ENCODE assay signal across 8 mouse cellular contexts in genomic region chr3:35318348-35318747, GRCm38 (mm10).
A peak's percentile ranks its signal among the peaks of the same experiment; 100 is the strongest.
DNase-seq lines count a peak whose midpoint lies in the region; ATAC-seq lines count a peak whose summit lies in the region.

No protein-coding gene starts in this region.

- peak; percentile 51; the same call in 1 of the 2 replicates for ATAC-seq in kidney, embryonic 14.5 days (ENCODE audit: low FRiP score, low TSS enrichment)
- ATAC-seq in embryonic facial prominence, embryonic 12.5 days (ENCODE audit: insufficient number of reproducible peaks, insufficient read depth, low FRiP score, low TSS enrichment) = peak; percentile 73

- H3K27ac ChIP-seq in kidney, embryonic 14.5 days (ENCODE audit: low read depth, low read length) = no peak overlapping the region
- H3K27ac ChIP-seq in embryonic facial prominence, embryonic 12.5 days = no peak overlapping the region

- no peak overlapping the region for H3K4me3 ChIP-seq in kidney, embryonic 14.5 days (ENCODE audit: low read length)
- H3K4me3 ChIP-seq in embryonic facial prominence, embryonic 12.5 days = no peak overlapping the region

- no peaks in the 10 kb centered on the region for H3K4me1 ChIP-seq in kidney, embryonic 14.5 days (ENCODE audit: control insufficient read depth, insufficient read depth, low read length)
- peaks cover 13% of the 10 kb centered on the region for H3K4me1 ChIP-seq in embryonic facial prominence, embryonic 12.5 days

- no peak for DNase-seq in kidney, postnatal 14 days
- DNase-seq in CD4-positive helper T cell, adult 2 months (ENCODE audit: low read depth, low spot score) = peak; percentile 87
- DNase-seq in naive thymus-derived CD4-positive, alpha-beta T cell, adult 2 months (ENCODE audit: low read depth) = peak; percentile 88
- no peak for DNase-seq in layer of hippocampus, adult 18-20 months (ENCODE audit: low spot score in 2 of 2)
- DNase-seq in frontal cortex, postnatal 25 days (ENCODE audit: low spot score in 2 of 2) = no peak
- no peak for DNase-seq in gastrocnemius, postnatal 36 days

- H3K36me3 ChIP-seq in kidney, embryonic 14.5 days (ENCODE audit: control insufficient read depth, insufficient read depth, low read length) = no peaks in the 10 kb centered on the region
- H3K36me3 ChIP-seq in embryonic facial prominence, embryonic 12.5 days = no peaks in the 10 kb centered on the region

- no peak overlapping the region for H3K9ac ChIP-seq in kidney, embryonic 14.5 days (ENCODE audit: low read depth, low read length)
- H3K9ac ChIP-seq in embryonic facial prominence, embryonic 12.5 days = no peak overlapping the region

- H3K4me2 ChIP-seq in kidney, embryonic 14.5 days (replicated peaks; ENCODE audit: low read depth, low read length) = no peak overlapping the region
- H3K4me2 ChIP-seq in embryonic facial prominence, embryonic 12.5 days (replicated peaks) = peak overlapping the region; percentile 28

- H3K9me3 ChIP-seq in kidney, embryonic 14.5 days (ENCODE audit: control insufficient read depth, low read length) = no peaks in the 10 kb centered on the region
- H3K9me3 ChIP-seq in embryonic facial prominence, embryonic 12.5 days = no peaks in the 10 kb centered on the region

- H3K27me3 ChIP-seq in kidney, embryonic 14.5 days (ENCODE audit: control insufficient read depth, insufficient read depth, low read length) = no peaks in the 10 kb centered on the region
- no peaks in the 10 kb centered on the region; the same call in 1 of the 2 replicates for H3K27me3 ChIP-seq in embryonic facial prominence, embryonic 12.5 days

- 34% methylated on average over 13 of the region's 13 CpGs for WGBS in kidney, embryonic 14.5 days
- WGBS in embryonic facial prominence, embryonic 12.5 days = 22% methylated on average over 13 of the region's 13 CpGs

- intact Hi-C loops in gastrocnemius, postnatal 36 days (cut with DNase I) = no loop called here

Comparison
In these comparisons a context has a peak if more than half of its experiments do, and no peak if none do; other contexts are left out.
1. DNase-seq: peak in CD4-positive helper T cell, adult 2 months (single experiment) and naive thymus-derived CD4-positive, alpha-beta T cell, adult 2 months (single experiment); none in kidney, postnatal 14 days (single experiment), layer of hippocampus, adult 18-20 months (0 of 2), frontal cortex, postnatal 25 days (0 of 2) and gastrocnemius, postnatal 36 days (0 of 2).